Mouse (Mus musculus) heart, adult 2 months (tissue): ENCODE data around the gene Als2cr12. TPM values are rescaled to one million over a fixed set of nuclear protein-coding genes. Genes with fewer than 3 reads are reported as not detected.
"Not testable (repeated sequence)": the region's sequence is repeated elsewhere in the genome, so short reads cannot be mapped to it uniquely, and the experiment has no call there.

Experiments used
- DNase-seq, 2 experiments: peaks; one replicate each; pipeline ENCODE4 v3.0.0; 2021
- H3K27ac ChIP-seq: fragments of 200-600 bp; 2 replicates; pipeline ENCODE4 v1.8.1; 2022
- H3K27me3 ChIP-seq: fragments of 200-500 bp; 2 replicates; pipeline ENCODE4 v1.6.1; 2012; ENCODE audit warnings: mild to moderate bottlenecking, low read length, inconsistent platforms, mixed read lengths; ENCODE audit not compliant: control insufficient read depth, insufficient read depth
- H3K36me3 ChIP-seq: fragments of 200-500 bp; 2 replicates; pipeline ENCODE4 v1.6.1; 2012; ENCODE audit warnings: low read length, inconsistent platforms; ENCODE audit not compliant: control insufficient read depth, insufficient read depth
- H3K4me1 ChIP-seq: fragments of 200-500 bp; 2 replicates; pipeline ENCODE4 v1.6.1; 2011; ENCODE audit warnings: low read length; ENCODE audit not compliant: control insufficient read depth, insufficient read depth
- H3K4me3 ChIP-seq: fragments of 200-600 bp; 2 replicates; pipeline ENCODE4 v1.8.1; 2022
- H3K79me2 ChIP-seq: fragments of 200-500 bp; replicated peaks from 2 replicates; pipeline ENCODE4 v1.6.1; 2012; ENCODE audit warnings: mild to moderate bottlenecking, inconsistent platforms, low read length, moderate library complexity, mixed read lengths; ENCODE audit not compliant: control insufficient read depth, insufficient read depth
- H3K9ac ChIP-seq: fragments of 200-500 bp; 2 replicates; pipeline ENCODE4 v1.6.1; 2012; ENCODE audit warnings: low read depth, mild to moderate bottlenecking, control low read depth, inconsistent platforms, low read length, mixed read lengths
- CTCF ChIP-seq: fragments of 200-600 bp; IDR thresholded peaks from 2 replicates; pipeline ENCODE4 v1.8.1; 2022; ENCODE audit warnings: antibody characterized with exemption, mild to moderate bottlenecking, moderate library complexity
- EP300 ChIP-seq: fragments of 200-500 bp; IDR thresholded peaks from 2 replicates; pipeline ENCODE4 v1.6.1; 2011; ENCODE audit warnings: low read depth, low read length, control low read depth; ENCODE audit not compliant: insufficient read depth
- POLR2A ChIP-seq: fragments of 200-500 bp; IDR thresholded peaks from 2 replicates; pipeline ENCODE4 v1.6.1; 2011; ENCODE audit warnings: mild to moderate bottlenecking, low read depth, low read length, control low read depth; ENCODE audit not compliant: insufficient read depth
- WGBS: fragments of 180-500 bp; shearing (Covaris S2); methylation state at CpG from one replicate; pipeline ENCODE4 v1.1.7; 2018; 5-methylcytosine and 5-hydroxymethylcytosine counted together
- intact Hi-C: fragments of 180-260 bp; cut with DNase I; formaldehyde crosslinking; loops from one replicate; pipeline ENCODE4 v1.15.1; 2025
- polyA plus RNA-seq: library from polyadenylated mRNA; depleted of rRNA; stranded (reverse); fragments of >200 nt; gene quantifications from 2 replicates; pipeline ENCODE4 v1.2.3, GENCODE M21; 2012
- total RNA-seq, 2 experiments: library from RNA; stranded (reverse); gene quantifications; 2 replicates each; pipeline ENCODE4 v1.2.3; 2021

Als2cr12 gene
- total and polyA plus RNA-seq, 3 experiments, result 0.49 TPM; not detected in 2

DNA sequence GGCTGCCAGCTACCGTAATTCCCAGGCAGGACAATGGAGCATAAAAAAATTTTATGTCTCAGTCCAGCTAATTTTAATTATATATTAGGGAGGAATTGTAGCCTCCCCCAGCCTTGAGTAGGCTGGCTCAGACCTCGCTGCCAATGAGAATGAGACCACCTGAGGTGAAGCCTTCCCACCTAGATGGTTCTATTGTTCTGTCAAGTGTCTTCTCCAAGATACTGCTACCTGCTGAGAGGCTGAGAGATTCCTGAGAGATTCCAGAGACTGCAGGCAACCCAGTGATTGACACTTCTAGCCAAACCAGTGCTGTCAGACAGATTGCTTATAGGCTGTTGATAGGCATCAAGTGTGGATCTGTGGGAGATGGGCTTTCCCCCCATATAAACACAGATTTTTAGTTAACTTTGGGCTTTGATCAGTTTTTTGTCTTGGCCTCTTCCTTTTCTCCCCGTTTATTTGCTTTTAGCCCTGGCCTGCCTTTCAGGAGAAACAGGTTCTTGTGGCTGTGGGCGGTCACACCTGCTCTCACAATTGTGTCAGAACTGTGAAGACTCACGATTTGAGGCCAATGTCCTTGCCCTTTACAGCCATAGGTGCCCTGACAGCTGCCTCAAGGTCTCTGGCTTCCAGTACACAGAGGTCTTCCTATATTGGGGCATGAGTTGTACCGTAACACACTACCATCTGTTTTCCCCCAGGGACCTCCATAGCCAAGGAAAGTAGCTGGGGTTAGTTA lies 5.6 kb downstream of the Als2cr12 start:
- intact Hi-C loops, result no loop called here
- DNase-seq, result no peak
- H3K27me3 ChIP-seq, result no peaks in the 10 kb centered on the region
- H3K79me2 ChIP-seq, result no peaks in the 10 kb centered on the region
- no peak overlapping the region for H3K9ac ChIP-seq
- WGBS, result 72% methylated on average over 6 of the region's 6 CpGs
- no peak for TF ChIP-seq EP300
- TF ChIP-seq CTCF, result no peak
- no peak for TF ChIP-seq POLR2A
- no peaks in the 10 kb centered on the region for H3K36me3 ChIP-seq
- H3K4me1 ChIP-seq, result no peaks in the 10 kb centered on the region
- no peak overlapping the region for H3K27ac ChIP-seq
- no peak overlapping the region for H3K4me3 ChIP-seq

DNA sequence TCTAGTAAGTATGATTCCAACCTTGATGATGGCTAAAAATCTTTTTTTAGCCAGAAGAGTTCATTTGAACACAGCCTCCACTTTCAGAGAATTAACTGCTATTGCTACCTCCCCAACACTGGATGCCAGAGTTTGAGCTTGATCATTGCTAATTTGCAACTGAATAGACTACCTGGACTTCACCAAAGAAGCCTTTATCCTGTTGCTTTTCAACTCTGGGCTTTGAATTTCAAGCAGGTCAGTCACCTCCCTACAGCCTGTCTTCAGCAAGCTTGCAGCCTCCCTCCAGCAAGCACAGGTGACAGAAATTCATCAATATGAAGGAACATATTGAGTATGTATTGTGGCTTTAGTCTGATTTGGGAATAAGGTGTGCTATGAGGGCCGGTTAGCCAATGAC lies 6.4 kb downstream of the Als2cr12 start:
- no peaks in the 10 kb centered on the region for H3K36me3 ChIP-seq
- H3K9ac ChIP-seq, result no peak overlapping the region
- WGBS, result 92% methylated on average over 1 of the region's 1 CpGs
- H3K4me3 ChIP-seq, result no peak overlapping the region
- TF ChIP-seq CTCF (no peak), EP300 (no peak), POLR2A (no peak)
- no peaks in the 10 kb centered on the region for H3K27me3 ChIP-seq
- intact Hi-C loops, result no loop called here
- H3K4me1 ChIP-seq, result no peaks in the 10 kb centered on the region
- H3K79me2 ChIP-seq, result no peaks in the 10 kb centered on the region
- DNase-seq, result no peak
- no peak overlapping the region for H3K27ac ChIP-seq

DNA sequence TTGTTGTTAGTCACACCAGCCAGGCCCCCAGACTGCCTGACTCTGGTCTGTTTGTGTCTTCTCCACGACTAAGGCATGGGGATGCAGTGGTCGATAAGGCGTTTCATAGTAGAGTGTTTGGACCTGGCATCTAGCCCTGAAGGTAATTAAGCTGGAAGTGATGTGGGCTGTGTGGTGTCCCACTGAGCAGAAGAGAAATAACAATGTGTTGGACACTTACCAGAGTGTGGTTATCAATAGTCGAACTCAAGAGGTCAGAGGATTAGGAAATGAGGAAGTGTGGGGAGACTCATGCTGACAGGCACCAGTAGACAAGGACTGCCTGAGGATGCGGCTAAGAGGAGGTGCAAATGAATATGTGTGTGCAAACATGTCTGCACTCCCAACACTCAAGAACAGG lies 17.4 kb downstream of the Als2cr12 start:
- DNase-seq, H3K79me2 ChIP-seq, H3K4me3 ChIP-seq, H3K9ac ChIP-seq, H3K4me1 ChIP-seq, H3K27ac ChIP-seq, H3K36me3 ChIP-seq, intact Hi-C loops, H3K27me3 ChIP-seq: not testable (repeated sequence)
- 27% methylated on average over 5 of the region's 5 CpGs for WGBS

DNA sequence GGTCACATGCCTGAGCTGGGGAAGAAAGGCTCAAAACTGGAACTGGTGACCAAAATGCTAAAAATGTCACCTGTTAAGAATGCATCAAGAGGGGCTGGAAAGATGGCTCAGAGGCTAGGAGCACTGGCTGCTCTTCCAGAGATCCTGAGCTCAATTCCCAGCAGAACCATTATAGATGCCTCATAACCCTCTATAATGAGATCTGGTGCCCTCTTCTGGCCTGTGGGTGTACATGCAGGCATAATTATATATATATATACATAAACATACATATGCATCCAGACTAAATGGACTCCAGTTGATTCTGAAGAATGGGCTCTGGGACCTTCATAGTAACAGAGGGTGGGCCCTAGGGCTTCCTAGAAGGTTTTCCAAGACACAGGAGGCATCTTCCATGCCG lies 18.2 kb downstream of the Als2cr12 start:
- Histone ChIP-seq H3K36me3 (no peaks in the 10 kb centered on the region), H3K27me3 (0 out of 2 replicates have a peak, but pooled peaks cover 1% of the 10 kb centered on the region), H3K4me3 (no peak overlapping the region), H3K4me1 (no peaks in the 10 kb centered on the region), H3K9ac (no peak overlapping the region), H3K27ac (no peak overlapping the region), H3K79me2 (no peaks in the 10 kb centered on the region)
- intact Hi-C loops, result loop anchor here (1.0 kb wide), 1 partner anchor 115 kb away; no protein-coding TSS in a partner anchor
- 87% methylated on average over 1 of the region's 1 CpGs for WGBS
- TF ChIP-seq CTCF, result peak; percentile 81
- TF ChIP-seq EP300, result no peak
- DNase-seq, result no peak

DNA sequence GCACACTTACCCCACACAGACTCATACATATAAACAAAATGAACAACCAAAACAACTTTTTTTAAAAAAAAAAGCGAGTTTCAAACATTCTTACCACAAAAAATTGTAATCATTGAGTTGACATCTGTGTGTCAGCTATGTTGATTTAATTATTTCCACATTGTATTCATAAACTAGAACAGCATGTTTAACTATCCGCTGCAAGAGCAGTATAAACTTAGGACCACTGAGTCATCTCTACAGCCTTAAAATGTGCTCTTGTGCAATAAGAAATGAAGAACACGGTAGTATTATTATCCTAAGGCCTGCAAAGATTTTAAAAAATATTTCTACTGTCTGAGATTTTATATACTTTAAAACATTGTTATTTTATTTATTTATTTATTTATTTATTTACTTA lies 20.8 kb downstream of the Als2cr12 start:
- no peak for DNase-seq
- WGBS, result 85% methylated on average over 3 of the region's 3 CpGs
- H3K27me3 ChIP-seq, result 0 out of 2 replicates have a peak, but pooled peaks cover 1% of the 10 kb centered on the region
- intact Hi-C loops, result no loop called here
- no peak overlapping the region for H3K9ac ChIP-seq
- no peak overlapping the region for H3K4me3 ChIP-seq
- H3K4me1 ChIP-seq, result no peaks in the 10 kb centered on the region
- no peaks in the 10 kb centered on the region for H3K36me3 ChIP-seq
- H3K27ac ChIP-seq, result no peak overlapping the region
- TF ChIP-seq CTCF (no peak), EP300 (no peak), POLR2A (no peak)
- H3K79me2 ChIP-seq, result no peaks in the 10 kb centered on the region

DNA sequence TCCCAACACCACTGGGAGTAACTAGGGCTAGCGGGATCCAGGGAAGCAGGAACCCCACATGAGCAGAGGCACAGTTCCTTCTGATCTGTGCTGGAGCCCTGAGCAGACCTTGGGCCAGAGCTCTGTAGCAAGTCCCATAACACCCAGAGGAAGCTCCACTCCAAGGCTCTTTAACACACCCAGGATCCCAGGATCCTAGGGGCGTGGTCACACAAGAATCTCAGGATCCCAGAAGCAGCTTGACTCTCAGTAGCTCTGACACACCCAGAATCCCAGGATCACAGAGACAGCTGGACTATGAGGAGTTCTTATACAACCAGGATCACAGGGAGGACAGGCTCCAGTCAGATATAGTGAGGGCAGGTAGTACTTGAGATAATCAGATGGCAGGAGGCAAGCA lies 23.7 kb downstream of the Als2cr12 start:
- Histone ChIP-seq H3K4me3 (no peak overlapping the region), H3K27ac (no peak overlapping the region), H3K36me3 (no peaks in the 10 kb centered on the region), H3K79me2 (no peaks in the 10 kb centered on the region), H3K27me3 (no peaks in the 10 kb centered on the region), H3K4me1 (no peaks in the 10 kb centered on the region), H3K9ac (no peak overlapping the region)
- no peak for DNase-seq
- 77% methylated on average over 2 of the region's 2 CpGs for WGBS
- TF ChIP-seq CTCF (no peak), POLR2A (no peak), EP300 (no peak)
- intact Hi-C loops, result no loop called here

DNA sequence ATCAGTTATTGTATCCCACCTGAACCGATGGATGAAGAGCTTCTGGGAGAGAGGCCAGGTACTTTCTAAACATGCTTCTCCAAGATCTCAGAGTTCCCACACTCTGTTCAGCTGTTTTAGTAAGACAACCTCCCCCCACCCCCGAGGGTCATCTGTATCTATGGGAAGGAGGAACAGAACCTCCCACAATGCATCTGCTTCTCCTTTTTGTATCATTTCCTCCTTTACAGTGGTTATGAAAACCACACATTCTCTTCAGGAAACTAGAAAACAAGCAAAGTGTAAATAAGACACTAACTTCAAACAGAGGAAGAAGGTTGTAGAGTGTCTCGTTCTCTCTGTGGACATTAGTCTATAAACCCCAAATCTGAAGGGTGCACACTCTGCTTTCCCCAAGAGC lies 26.2 kb downstream of the Als2cr12 start:
- DNase-seq, H3K27me3 ChIP-seq, intact Hi-C loops, H3K27ac ChIP-seq, H3K79me2 ChIP-seq, H3K9ac ChIP-seq, H3K4me3 ChIP-seq, H3K4me1 ChIP-seq, H3K36me3 ChIP-seq: not testable (repeated sequence)
- WGBS, result 59% methylated on average over 3 of the region's 3 CpGs
